Mouse (Mus musculus) liver, adult 2 months (tissue): Measurements from ENCODE around the gene Rap1gap2.

Experiments
- CTCF ChIP-seq: fragments of 200-500 bp; IDR thresholded peaks from 2 replicates; pipeline ENCODE4 v1.5.1; 2011; ENCODE audit warnings: low read depth, low read length, control low read depth
- POLR2A ChIP-seq: fragments of 200-500 bp; IDR thresholded peaks from 2 replicates; pipeline ENCODE4 v1.6.1; 2011; ENCODE audit warnings: low read length, control low read depth; ENCODE audit not compliant: insufficient read depth; ENCODE audit errors: extremely low read depth

- TF ChIP-seq POLR2A (no peak), CTCF (no peak)
Observed at GRCm38 (mm10) chr11:74660336-74660735, 49.6 kb upstream of the Rap1gap2 start.
